Mouse (Mus musculus) heart, postnatal 0 days (tissue): Measurements from ENCODE around the gene Olfr456. TPM values are rescaled to one million over a fixed set of nuclear protein-coding genes. Genes with fewer than 3 reads are reported as not detected.
"Not testable (repeated sequence)": the region's sequence is repeated elsewhere in the genome, so short reads cannot be mapped to it uniquely, and the experiment has no call there.

Experiments
- ATAC-seq: fragments of 200-750 bp; cut with Nextera tagmentation; 2 replicates; pipeline ENCODE4 v1.8.0; 2017; ENCODE audit warnings: low read depth, moderate number of reproducible peaks, moderate library complexity; ENCODE audit not compliant: insufficient read depth
- DNase-seq: peaks from one replicate; pipeline ENCODE4 v3.0.0-alpha.2; 2016; ENCODE audit warnings: low spot score
- H3K27ac ChIP-seq: fragments of 300-500 bp; sonication (generic); 2 replicates; pipeline ENCODE4 v1.5.1; 2014; ENCODE audit warnings: low read depth, mild to moderate bottlenecking
- H3K27me3 ChIP-seq: fragments of 300-500 bp; sonication (generic); 2 replicates; pipeline ENCODE4 v1.6.1; 2014; ENCODE audit warnings: low read length, mixed read lengths; ENCODE audit not compliant: control insufficient read depth, insufficient read depth
- H3K36me3 ChIP-seq: fragments of 300-500 bp; sonication (generic); replicated peaks from 2 replicates; pipeline ENCODE4 v1.6.1; 2014; ENCODE audit warnings: low read length, mixed read lengths; ENCODE audit not compliant: control insufficient read depth, insufficient read depth
- H3K4me1 ChIP-seq: fragments of 300-500 bp; sonication (generic); 2 replicates; pipeline ENCODE4 v1.6.1; 2014; ENCODE audit warnings: antibody characterized with exemption; ENCODE audit not compliant: control insufficient read depth, insufficient read depth
- H3K4me2 ChIP-seq: fragments of 300-500 bp; sonication (generic); 2 replicates; pipeline ENCODE4 v1.6.1; 2014; ENCODE audit warnings: low read depth, mild to moderate bottlenecking, low read length, moderate library complexity
- H3K4me3 ChIP-seq: fragments of 300-500 bp; sonication (generic); 2 replicates; pipeline ENCODE4 v1.5.1; 2014; ENCODE audit warnings: low read depth, low read length
- H3K9ac ChIP-seq: fragments of 300-500 bp; sonication (generic); replicated peaks from 2 replicates; pipeline ENCODE4 v1.6.1; 2014; ENCODE audit warnings: low read depth, low read length, mixed read lengths
- H3K9me3 ChIP-seq: fragments of 300-500 bp; sonication (generic); replicated peaks from 2 replicates; pipeline ENCODE4 v1.6.1; 2016; ENCODE audit warnings: low read length; ENCODE audit not compliant: control insufficient read depth
- CTCF ChIP-seq: IDR thresholded peaks from 2 replicates; pipeline ENCODE4 v1.5.1; 2016; ENCODE audit warnings: antibody characterized with exemption, control low read depth, low read depth
- EP300 ChIP-seq: IDR thresholded peaks from 2 replicates; pipeline ENCODE4 v1.6.1; 2016; ENCODE audit warnings: antibody characterized with exemption, low read depth
- WGBS: fragments of 180-500 bp; shearing (Covaris S2); extraction: QIAGEN DNeasy Blood & Tissue Kit; methylation state at CpG from one replicate; pipeline ENCODE4 v1.1.7; 2014; 5-methylcytosine and 5-hydroxymethylcytosine counted together
- polyA plus RNA-seq: library from polyadenylated mRNA; unstranded; fragments of >200 nt; fragmentation: Nextera tagmentation; extraction: Ambion mirVana; gene quantifications from 2 replicates; pipeline ENCODE4 v1.2.1, GENCODE M21; 2015
- total RNA-seq: library from RNA; depleted of rRNA; stranded (reverse); fragments of >200 nt; gene quantifications from 2 replicates; pipeline ENCODE4 v1.2.3, GENCODE M21; 2014; ENCODE audit warnings: low replicate concordance

Gene Olfr456
- total and polyA plus RNA-seq, 2 experiments from 2014 or later, result not detected

DNA sequence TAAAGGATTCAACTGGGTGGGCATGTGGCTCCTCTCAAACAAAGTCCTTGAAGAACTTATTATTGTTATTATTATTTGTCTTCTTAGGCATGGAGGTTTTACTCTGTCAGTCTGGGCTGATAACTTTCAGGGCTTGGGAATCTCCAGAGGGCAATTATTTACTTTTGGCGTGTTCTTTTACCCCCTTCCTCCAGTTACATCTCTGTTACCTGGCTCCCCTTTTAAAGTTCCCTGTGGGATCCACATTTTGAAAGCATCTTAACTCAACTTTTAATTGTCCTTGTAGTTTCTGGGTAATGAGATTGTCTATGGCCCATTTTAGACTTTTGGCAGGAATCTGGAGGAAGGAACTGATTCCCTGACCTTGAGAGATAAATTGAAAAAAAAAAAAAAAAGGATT, 10.8 kb downstream of the Olfr456 start, which contains the start of gene Olfr457:
Olfr457 (minus strand) TSS at position 101 of the 400 bp plus-strand sequence.
- WGBS, result 50% methylated on average over 1 of the region's 1 CpGs
- no peak within 1 kb of the TSS for H3K27ac ChIP-seq
- H3K4me2 ChIP-seq, result no peak within 1 kb of the TSS
- H3K4me1 ChIP-seq, result no peaks in the 10 kb centered on the region
- H3K9ac ChIP-seq, result no peak within 1 kb of the TSS
- H3K4me3 ChIP-seq, result no peak within 1 kb of the TSS
- TF ChIP-seq EP300 (no peak), CTCF (no peak)
- H3K36me3 ChIP-seq, result no peaks in the 10 kb centered on the region
- no peaks in the 10 kb centered on the region for H3K9me3 ChIP-seq
- ATAC-seq, result no peak
- H3K27me3 ChIP-seq, result no peaks in the 10 kb centered on the region
- no peak for DNase-seq

DNA sequence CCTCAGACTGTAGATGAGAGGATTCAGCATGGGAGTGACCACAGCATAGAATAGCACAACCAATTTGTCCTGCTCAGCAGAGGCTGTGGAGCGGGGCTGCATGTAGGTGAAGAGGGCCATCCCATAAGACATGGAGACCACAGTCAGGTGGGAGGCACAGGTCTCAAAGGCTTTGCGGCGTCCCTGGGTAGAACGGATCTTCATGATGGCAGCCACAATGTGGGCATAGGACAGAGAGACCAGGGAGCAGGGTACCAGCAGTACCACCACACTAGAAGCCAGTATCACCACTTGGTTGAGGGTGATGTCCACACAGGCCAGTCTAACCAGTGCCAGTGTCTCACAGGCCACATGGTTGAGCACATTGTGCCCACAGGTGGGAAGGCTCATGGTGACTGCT, 15.7 kb downstream of the Olfr456 start:
- H3K4me2 ChIP-seq, H3K27ac ChIP-seq, H3K4me3 ChIP-seq, H3K27me3 ChIP-seq, H3K9ac ChIP-seq, DNase-seq, H3K9me3 ChIP-seq, H3K4me1 ChIP-seq, ATAC-seq, H3K36me3 ChIP-seq: not testable (repeated sequence)
- WGBS, result 91% methylated on average over 4 of the region's 4 CpGs

DNA sequence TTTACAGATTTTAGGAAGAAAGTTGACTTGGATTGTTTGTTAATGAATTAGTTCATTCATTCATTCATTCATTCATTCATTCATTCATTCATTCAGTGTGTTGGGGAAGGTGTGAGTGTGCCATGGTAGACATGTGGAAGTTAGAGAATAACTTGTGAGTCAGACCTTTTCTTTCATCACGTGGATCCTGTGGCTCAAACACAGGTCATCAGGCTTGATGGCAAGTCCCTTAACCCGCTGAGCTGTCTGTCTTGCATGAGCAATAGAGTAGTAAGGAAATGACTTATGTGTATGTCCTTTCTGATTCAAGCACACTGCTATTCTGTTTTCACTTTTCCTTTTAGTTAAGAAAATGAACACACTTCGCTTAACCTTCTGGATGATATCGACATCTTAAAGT, 16.5 kb downstream of the Olfr456 start:
- DNase-seq (no peak), ATAC-seq (no peak)
- WGBS, result 87% methylated on average over 4 of the region's 4 CpGs
- no peak overlapping the region for H3K4me3 ChIP-seq
- H3K4me1 ChIP-seq, result no peaks in the 10 kb centered on the region
- no peak overlapping the region for H3K9ac ChIP-seq
- no peak for TF ChIP-seq EP300
- TF ChIP-seq CTCF, result no peak
- no peaks in the 10 kb centered on the region for H3K27me3 ChIP-seq
- no peaks in the 10 kb centered on the region for H3K9me3 ChIP-seq
- no peak overlapping the region for H3K27ac ChIP-seq
- no peak overlapping the region for H3K4me2 ChIP-seq
- H3K36me3 ChIP-seq, result no peaks in the 10 kb centered on the region

DNA sequence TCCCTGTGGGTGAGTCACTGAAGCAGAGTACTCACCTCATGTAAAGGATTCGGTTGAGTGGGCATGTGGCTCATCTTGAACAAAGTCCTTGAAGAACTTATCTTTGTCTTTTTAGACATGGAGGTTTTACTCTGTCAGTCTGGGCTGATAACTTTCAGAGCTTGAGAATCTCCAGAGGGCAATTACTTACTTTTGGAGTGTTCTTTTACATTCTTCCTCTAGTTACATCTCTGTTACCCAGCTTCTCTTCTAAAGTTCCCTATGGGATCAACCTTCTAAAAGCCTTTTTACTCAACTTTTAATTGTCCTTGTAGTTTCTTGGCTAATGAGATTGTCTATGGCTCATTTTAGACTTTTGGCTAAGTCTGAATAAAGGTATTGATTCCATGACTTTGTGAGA, 21.9 kb downstream of the Olfr456 start, which contains the start of gene Olfr458:
Olfr458 (minus strand) TSS at position 101 of the 400 bp plus-strand sequence.
- DNase-seq (no peak), ATAC-seq (no peak)
- TF ChIP-seq EP300, result no peak
- H3K9ac ChIP-seq, result no peak within 1 kb of the TSS
- H3K4me2 ChIP-seq, result no peak within 1 kb of the TSS
- no peaks in the 10 kb centered on the region for H3K36me3 ChIP-seq
- H3K4me1 ChIP-seq, result no peaks in the 10 kb centered on the region
- H3K27me3 ChIP-seq, result no peaks in the 10 kb centered on the region
- H3K4me3 ChIP-seq, result no peak within 1 kb of the TSS
- H3K9me3 ChIP-seq, result no peaks in the 10 kb centered on the region
- no peak within 1 kb of the TSS for H3K27ac ChIP-seq
- WGBS, result 24% methylated on average over 1 of the region's 1 CpGs

DNA sequence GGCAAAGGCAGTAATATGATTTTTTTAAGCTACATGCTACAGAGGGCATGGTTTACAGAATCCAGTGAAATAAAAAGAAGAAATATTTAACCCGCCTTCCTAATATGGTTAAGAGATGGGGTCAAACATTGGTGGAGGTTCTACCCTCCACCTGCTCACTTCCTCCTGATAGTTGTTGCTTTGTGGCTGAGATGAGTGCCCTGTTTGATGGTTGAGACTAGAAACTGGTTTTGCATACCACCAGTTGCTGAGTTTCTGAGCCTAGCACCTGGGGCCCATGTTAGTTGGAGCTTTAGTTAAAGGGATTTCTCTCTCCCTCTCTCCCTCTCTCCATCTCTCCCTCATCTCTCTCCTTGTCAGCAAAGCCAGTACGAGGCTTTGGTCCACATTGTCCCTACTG, 39.6 kb downstream of the Olfr456 start:
- H3K27me3 ChIP-seq, result no peaks in the 10 kb centered on the region
- H3K9ac ChIP-seq, result no peak overlapping the region
- ATAC-seq (no peak), DNase-seq (no peak)
- no peaks in the 10 kb centered on the region for H3K4me1 ChIP-seq
- 71% methylated on average over 2 of the region's 2 CpGs for WGBS
- H3K36me3 ChIP-seq, result no peaks in the 10 kb centered on the region
- no peak overlapping the region for H3K4me3 ChIP-seq
- no peak overlapping the region for H3K27ac ChIP-seq
- TF ChIP-seq EP300, result no peak
- H3K4me2 ChIP-seq, result no peak overlapping the region
- H3K9me3 ChIP-seq, result no peaks in the 10 kb centered on the region

DNA sequence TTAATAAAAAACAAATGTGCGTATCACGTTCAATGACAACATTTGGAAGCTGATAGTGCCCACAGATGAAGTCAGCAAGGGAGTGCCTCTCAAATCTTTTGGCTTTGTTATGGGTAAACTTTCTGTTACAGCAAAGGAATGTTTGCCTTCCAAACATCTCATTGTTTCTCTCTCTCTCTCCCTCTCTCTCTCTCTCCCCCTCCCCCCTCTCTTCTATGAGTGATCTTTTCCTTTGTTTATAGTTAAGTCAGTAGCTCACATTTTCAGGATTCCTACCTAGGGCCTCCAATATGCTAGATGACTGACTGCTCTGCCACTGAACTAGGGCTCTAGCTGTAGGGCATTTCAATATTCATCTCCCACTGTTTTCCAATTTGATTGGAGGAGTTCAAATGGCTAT, 42.5 kb downstream of the Olfr456 start:
- Histone ChIP-seq H3K9ac (no peak overlapping the region), H3K4me3 (no peak overlapping the region), H3K36me3 (no peaks in the 10 kb centered on the region), H3K4me1 (no peaks in the 10 kb centered on the region), H3K9me3 (no peaks in the 10 kb centered on the region), H3K4me2 (no peak overlapping the region), H3K27ac (no peak overlapping the region), H3K27me3 (no peaks in the 10 kb centered on the region)
- 63% methylated on average over 2 of the region's 2 CpGs for WGBS
- ATAC-seq (no peak), DNase-seq (no peak)
- TF ChIP-seq EP300 (no peak), CTCF (no peak)
